16 mouse cellular contexts compared by ENCODE assay signal in genomic region chr6:89399564-89399963, GRCm38 (mm10).
"Had no signal": no experiment of that assay in that cellular context is flagged by ENCODE, and none has a peak within 500 bp of the region (broad histone marks: within the 10 kb centered on the region; RNA-seq: fewer than 3 reads in every experiment).

No protein-coding gene starts in this region.

- DNase-seq: retina, postnatal 1 day; right cerebral cortex, adult 18-20 months; right cerebral cortex, postnatal 14 days; right cerebral cortex, postnatal 25 days; right cerebral cortex, postnatal 4 days; spleen, adult 18-20 months; thymus, adult 18-20 months; thymus, adult 2 months; thymus, postnatal 14 days; thymus, postnatal 25 days; thymus, postnatal 36 days; thymus, postnatal 4 days had no signal

- H3K27ac ChIP-seq: neural tube, embryonic 13.5 days; neural tube, embryonic 15.5 days; stomach, embryonic 15.5 days; stomach, postnatal 0 days had no signal

- H3K4me3 ChIP-seq: neural tube, embryonic 13.5 days; neural tube, embryonic 15.5 days; stomach, embryonic 15.5 days had no signal

- H3K27me3 ChIP-seq: neural tube, embryonic 13.5 days; neural tube, embryonic 15.5 days; stomach, embryonic 15.5 days had no signal

- H3K4me1 ChIP-seq: stomach, embryonic 15.5 days had no signal

- H3K9ac ChIP-seq: neural tube, embryonic 13.5 days; neural tube, embryonic 15.5 days; stomach, embryonic 15.5 days had no signal

- H3K36me3 ChIP-seq: neural tube, embryonic 13.5 days; neural tube, embryonic 15.5 days; stomach, embryonic 15.5 days had no signal

- H3K4me2 ChIP-seq: neural tube, embryonic 13.5 days; neural tube, embryonic 15.5 days; stomach, embryonic 15.5 days had no signal

- H3K9me3 ChIP-seq: neural tube, embryonic 13.5 days; neural tube, embryonic 15.5 days; stomach, embryonic 15.5 days had no signal
